Mouse (Mus musculus): ENCODE results near the gene Ubxn7. TPM values are rescaled to one million over a fixed set of nuclear protein-coding genes. Genes with fewer than 3 reads are reported as not detected.
"Not testable (repeated sequence)": the region's sequence is repeated elsewhere in the genome, so short reads cannot be mapped to it uniquely, and the experiment has no call there.

The Ubxn7 gene
- 25.7 and 28.5 TPM in 2 replicates for polyA plus RNA-seq (2016; fragmentation: Nextera tagmentation; extraction: Ambion mirVana)

DNA sequence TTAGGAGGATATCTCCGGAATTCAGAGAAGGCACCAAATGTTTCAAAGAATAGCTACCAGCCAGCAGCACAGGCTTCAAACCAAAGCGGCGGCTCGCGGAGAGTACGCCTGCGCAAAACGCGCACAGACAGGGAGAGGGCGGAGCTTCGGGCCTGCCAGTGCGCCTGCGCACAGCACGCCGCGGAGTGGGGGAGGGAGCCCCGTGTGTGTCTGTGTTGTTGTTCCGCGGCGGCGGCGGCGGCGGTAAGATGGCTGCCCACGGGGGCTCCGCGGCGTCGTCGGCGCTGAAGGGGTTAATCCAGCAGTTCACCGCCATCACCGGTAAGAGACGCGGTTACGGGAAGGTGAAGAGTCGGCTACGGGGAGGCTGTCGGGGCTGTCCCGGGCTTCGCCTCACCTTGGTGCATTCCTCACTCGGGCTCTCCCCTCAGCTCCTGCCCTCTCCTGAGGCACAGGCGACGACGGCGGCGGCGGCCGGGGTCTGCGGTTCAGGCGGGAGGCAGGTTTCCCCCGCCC is at the start of gene Ubxn7:
Gene Ubxn7 (plus strand): TSS at position 218 of the 516 bp plus-strand sequence.
- H3K36me3 ChIP-seq: no peaks in the 10 kb centered on the region
- H3K4me1 ChIP-seq: peaks cover 25% of the 10 kb centered on the region
- under 1% methylated on average over 52 of the region's 52 CpGs for WGBS
- peak within 1 kb of the TSS; percentile 99 for H3K27ac ChIP-seq (replicated peaks)
- H3K9me3 ChIP-seq (replicated peaks): no peaks in the 10 kb centered on the region
- H3K4me3 ChIP-seq: peak within 1 kb of the TSS; percentile 97
- no peaks in the 10 kb centered on the region for H3K27me3 ChIP-seq (ENCODE audit: low read depth, poor library complexity, severe bottlenecking)
- DNase-seq (ENCODE audit: low spot score): peak; percentile 99

DNA sequence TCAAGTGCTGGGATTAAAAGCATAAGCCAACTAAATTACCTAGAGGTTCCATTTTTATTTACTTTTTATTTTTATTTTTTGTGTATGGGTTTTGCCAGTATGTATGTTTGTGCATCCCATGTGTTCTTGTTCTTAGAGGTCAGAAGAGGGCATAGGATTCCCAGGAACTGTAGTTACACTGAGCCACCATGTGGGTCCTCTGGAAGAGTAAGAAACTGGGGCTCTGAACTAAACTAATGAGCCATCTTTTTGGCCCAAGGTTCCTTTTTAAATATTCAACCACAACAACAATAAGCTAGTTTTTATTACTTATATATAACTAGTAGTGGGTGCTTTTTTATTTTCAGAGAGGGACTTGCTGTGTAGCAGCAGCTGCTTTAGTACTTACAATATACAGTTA is 49.4 kb upstream of the Ubxn7 start:
- Histone ChIP-seq H3K9me3 (replicated peaks) (peaks cover 10% of the 10 kb centered on the region), H3K4me3 (no peak overlapping the region), H3K36me3 (peaks cover 86% of the 10 kb centered on the region), H3K27ac (replicated peaks) (no peak overlapping the region), H3K4me1 (peaks cover 28% of the 10 kb centered on the region), H3K27me3 (ENCODE audit: low read depth, poor library complexity, severe bottlenecking) (no peaks in the 10 kb centered on the region)
- DNase-seq (ENCODE audit: low spot score): no peak

DNA sequence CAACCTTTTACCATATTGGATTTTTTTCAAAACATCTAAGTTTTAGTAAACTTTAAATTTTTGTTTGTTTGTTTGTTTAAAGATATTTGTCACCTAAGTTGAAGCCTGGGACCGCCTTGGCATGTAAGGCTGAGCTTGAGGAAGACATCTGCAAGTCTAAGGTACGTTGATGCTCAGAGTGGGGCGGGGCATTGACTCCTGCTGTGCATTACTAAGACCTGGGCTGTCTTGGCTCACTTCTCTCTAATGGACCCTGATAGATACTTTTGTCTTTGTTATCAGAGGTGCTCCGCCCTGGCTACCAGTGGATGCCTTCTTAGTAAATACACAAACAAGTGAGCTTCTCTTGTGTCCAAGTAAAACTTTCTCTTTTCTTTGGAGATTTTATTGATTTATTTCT is 40.2 kb upstream of the Ubxn7 start:
- no peak overlapping the region for H3K27ac ChIP-seq (replicated peaks)
- no peaks in the 10 kb centered on the region for H3K4me1 ChIP-seq
- no peak overlapping the region for H3K4me3 ChIP-seq
- 96% methylated on average over 4 of the region's 4 CpGs for WGBS
- H3K9me3 ChIP-seq (replicated peaks): no peaks in the 10 kb centered on the region
- peaks cover 68% of the 10 kb centered on the region for H3K36me3 ChIP-seq
- no peak for DNase-seq (ENCODE audit: low spot score)
- no peaks in the 10 kb centered on the region for H3K27me3 ChIP-seq (ENCODE audit: low read depth, poor library complexity, severe bottlenecking)

DNA sequence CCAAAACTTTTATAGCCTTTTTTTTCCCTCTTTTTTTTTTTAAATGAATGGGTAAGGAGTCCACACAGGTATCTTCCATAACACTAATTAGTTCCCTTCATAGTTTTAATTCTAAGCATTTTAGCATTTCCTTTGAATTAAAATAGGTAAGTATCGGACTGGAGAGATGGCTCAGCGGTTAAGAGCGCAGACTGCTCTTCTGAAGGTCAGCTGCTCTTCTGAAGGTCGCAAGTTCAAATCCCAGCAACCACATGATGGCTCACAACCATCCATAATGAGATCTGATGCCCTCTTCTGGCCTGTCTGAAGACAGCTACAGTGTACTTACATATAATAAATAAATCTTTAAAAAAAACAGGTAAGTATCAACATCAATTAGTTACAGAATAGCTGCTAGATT is 32.4 kb upstream of the Ubxn7 start:
- not testable (repeated sequence) for H3K9me3 ChIP-seq (replicated peaks); H3K27me3 ChIP-seq (ENCODE audit: low read depth, poor library complexity, severe bottlenecking); DNase-seq (ENCODE audit: low spot score); H3K4me3 ChIP-seq; H3K4me1 ChIP-seq; H3K27ac ChIP-seq (replicated peaks)
- H3K36me3 ChIP-seq: peaks cover 64% of the 10 kb centered on the region
- WGBS: 96% methylated on average over 4 of the region's 4 CpGs

DNA sequence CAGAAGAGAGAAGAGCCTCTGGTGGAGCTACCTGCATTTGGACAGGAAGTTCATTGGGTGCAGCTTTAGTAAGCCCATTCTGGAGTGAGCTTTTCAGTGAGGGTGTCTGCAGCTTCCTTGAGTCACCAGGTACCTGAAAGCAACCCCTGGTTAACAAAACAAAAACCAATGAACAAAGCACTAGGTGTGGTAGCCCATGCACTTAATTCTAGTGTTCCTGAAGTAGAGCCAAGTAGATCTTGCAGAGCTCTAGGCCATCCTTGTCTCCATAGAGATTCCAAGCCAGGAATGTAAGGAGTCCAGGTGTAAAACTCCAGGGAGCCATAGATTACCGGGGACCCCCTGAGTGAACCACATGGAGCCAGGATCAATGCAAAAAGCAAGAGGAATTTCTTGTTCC is 29.0 kb upstream of the Ubxn7 start:
- no peak for DNase-seq (ENCODE audit: low spot score)
- Histone ChIP-seq H3K36me3 (peaks cover 38% of the 10 kb centered on the region), H3K27me3 (ENCODE audit: low read depth, poor library complexity, severe bottlenecking) (no peaks in the 10 kb centered on the region), H3K4me3 (no peak overlapping the region), H3K9me3 (replicated peaks) (no peaks in the 10 kb centered on the region), H3K27ac (replicated peaks) (no peak overlapping the region), H3K4me1 (no peaks in the 10 kb centered on the region)
- WGBS: 42% methylated on average over 1 of the region's 1 CpGs

DNA sequence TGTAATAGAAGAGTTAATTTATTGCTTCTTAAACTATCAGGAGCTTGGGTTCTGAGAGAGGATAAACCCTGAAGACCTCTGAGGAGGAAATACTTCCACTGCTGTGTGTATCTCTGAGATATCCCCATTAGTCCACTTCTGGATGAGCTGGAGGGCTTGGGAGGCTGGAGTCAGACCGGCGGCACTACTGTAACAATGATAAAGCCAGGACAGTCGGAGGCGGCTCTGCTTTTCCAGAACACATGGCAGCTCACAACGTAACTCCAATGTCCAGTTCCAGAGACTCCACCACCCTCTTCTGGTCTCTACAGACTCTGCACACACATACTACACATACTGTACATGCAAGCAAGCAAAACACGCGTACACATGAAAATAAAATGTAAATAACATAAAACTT is 28.2 kb upstream of the Ubxn7 start:
- H3K4me1 ChIP-seq: no peaks in the 10 kb centered on the region
- 91% methylated on average over 7 of the region's 7 CpGs for WGBS
- no peak overlapping the region for H3K4me3 ChIP-seq
- H3K27me3 ChIP-seq (ENCODE audit: low read depth, poor library complexity, severe bottlenecking): no peaks in the 10 kb centered on the region
- H3K9me3 ChIP-seq (replicated peaks): no peaks in the 10 kb centered on the region
- no peak overlapping the region for H3K27ac ChIP-seq (replicated peaks)
- no peak for DNase-seq (ENCODE audit: low spot score)
- peaks cover 30% of the 10 kb centered on the region for H3K36me3 ChIP-seq

DNA sequence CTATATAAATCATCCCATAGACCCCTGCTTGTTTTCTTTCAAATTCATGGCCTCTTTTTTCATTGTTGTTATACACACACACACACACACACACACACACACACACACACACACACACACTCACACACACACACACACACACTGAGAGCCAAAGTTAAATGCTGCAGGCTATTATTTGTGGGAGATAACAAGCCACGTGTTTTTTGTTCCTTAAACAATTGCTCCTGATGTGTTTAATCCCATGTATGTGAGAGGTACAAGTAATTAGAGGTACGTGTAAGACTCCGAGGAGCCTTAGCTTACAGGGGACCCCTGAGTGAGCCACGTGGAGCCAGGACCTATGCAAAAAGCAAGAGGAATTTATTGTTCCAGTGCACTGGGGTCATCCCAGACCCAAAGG is 20.1 kb upstream of the Ubxn7 start:
- no peak overlapping the region for H3K27ac ChIP-seq (replicated peaks)
- no peaks in the 10 kb centered on the region for H3K36me3 ChIP-seq
- no peak overlapping the region for H3K4me3 ChIP-seq
- WGBS: 87% methylated on average over 4 of the region's 4 CpGs
- no peak for DNase-seq (ENCODE audit: low spot score)
- H3K4me1 ChIP-seq: peaks cover 12% of the 10 kb centered on the region
- no peaks in the 10 kb centered on the region for H3K9me3 ChIP-seq (replicated peaks)
- no peaks in the 10 kb centered on the region for H3K27me3 ChIP-seq (ENCODE audit: low read depth, poor library complexity, severe bottlenecking)

DNA sequence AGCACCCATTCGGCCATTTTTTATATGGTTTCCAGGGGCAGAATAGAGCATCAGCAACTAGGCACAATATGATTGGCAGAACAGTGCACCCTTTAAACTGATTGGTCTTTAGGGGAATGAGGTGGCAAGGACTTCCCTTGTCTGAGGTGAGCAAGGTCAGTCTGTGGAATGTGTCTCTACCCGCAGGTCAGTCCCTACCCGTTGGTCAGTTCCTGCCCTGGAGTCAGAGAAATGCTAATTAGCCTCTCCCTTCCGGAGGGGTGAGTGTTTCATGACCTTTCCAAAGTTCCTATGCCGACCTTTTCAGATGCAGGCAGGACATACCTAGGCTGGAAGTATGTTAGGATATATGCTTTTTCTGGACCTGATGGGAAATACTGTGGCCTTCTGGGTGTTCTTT is 19.7 kb upstream of the Ubxn7 start:
- no peak overlapping the region for H3K4me3 ChIP-seq
- WGBS: 59% methylated on average over 5 of the region's 5 CpGs
- peaks cover 12% of the 10 kb centered on the region for H3K4me1 ChIP-seq
- no peaks in the 10 kb centered on the region for H3K27me3 ChIP-seq (ENCODE audit: low read depth, poor library complexity, severe bottlenecking)
- no peaks in the 10 kb centered on the region for H3K36me3 ChIP-seq
- H3K27ac ChIP-seq (replicated peaks): no peak overlapping the region
- DNase-seq (ENCODE audit: low spot score): no peak
- H3K9me3 ChIP-seq (replicated peaks): no peaks in the 10 kb centered on the region

DNA sequence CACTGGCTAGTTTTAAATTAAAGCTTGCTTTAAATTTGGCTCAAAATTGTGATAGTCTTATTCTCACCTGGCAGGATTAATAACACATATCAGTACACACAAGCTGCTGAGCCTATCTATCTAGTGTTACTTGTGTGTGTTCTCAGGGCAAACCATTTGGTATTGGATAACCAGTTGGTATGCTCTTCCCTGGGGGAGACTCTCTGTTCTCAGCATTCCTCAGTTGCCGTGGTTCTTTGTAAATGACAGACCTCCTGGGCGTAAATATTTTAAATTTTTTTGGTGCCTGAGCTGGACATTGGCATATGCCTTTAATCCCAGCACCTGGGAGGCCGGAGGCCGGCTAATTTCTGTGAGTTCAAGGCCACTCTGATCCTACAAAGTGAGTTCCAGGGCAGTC is 19.2 kb upstream of the Ubxn7 start:
- Histone ChIP-seq H3K9me3 (replicated peaks) (no peaks in the 10 kb centered on the region), H3K4me3 (no peak overlapping the region), H3K27me3 (ENCODE audit: low read depth, poor library complexity, severe bottlenecking) (no peaks in the 10 kb centered on the region), H3K36me3 (no peaks in the 10 kb centered on the region), H3K4me1 (peaks cover 12% of the 10 kb centered on the region), H3K27ac (replicated peaks) (no peak overlapping the region)
- DNase-seq (ENCODE audit: low spot score): no peak
- WGBS: 72% methylated on average over 4 of the region's 4 CpGs

DNA sequence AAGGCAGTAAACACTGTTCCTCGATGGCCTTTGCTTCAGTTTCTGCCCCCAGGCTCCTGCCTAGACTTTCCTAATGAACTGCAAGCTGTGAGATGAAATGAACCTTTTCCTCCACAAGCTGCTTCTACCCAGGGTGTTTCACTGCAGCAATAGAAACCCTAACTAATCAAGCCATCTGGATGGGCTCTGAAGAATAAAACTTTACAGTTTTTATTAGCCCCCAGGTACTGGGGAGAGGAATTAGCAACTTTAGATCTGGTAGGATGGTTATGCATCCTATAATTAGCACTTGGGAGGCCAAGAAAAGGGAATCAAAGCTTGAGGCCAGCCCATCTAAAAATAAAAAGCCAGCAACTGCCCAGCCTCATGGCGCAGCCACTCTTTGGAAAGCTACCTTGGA is 15.5 kb upstream of the Ubxn7 start:
- Histone ChIP-seq H3K27ac (replicated peaks) (no peak overlapping the region), H3K4me3 (no peak overlapping the region), H3K9me3 (replicated peaks) (no peaks in the 10 kb centered on the region), H3K36me3 (no peaks in the 10 kb centered on the region), H3K4me1 (peaks cover 12% of the 10 kb centered on the region), H3K27me3 (ENCODE audit: low read depth, poor library complexity, severe bottlenecking) (no peaks in the 10 kb centered on the region)
- no peak for DNase-seq (ENCODE audit: low spot score)
- WGBS: 91% methylated on average over 2 of the region's 2 CpGs

DNA sequence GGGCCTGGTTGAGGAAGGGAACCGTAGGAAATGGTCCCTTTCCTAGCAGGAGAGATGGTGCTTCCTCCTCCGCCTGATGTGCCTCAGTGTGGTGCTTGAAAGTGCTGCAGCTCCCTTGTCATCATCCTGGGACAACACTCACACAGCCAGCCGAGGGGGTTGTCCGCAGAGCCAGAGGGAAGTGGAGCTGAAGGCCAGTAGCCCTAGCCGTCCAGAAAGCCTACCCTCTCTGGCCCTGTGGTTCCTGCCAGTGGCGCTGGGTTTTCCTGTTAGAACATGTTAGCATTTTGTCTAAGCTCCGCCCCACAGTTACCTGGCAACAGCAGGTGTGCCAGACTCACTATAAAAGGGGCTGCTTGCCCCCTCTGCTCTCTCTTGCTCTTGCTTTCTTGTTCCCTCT is 8.1 kb upstream of the Ubxn7 start:
- 34% methylated on average over 7 of the region's 7 CpGs for WGBS
- no peaks in the 10 kb centered on the region for H3K36me3 ChIP-seq
- H3K27me3 ChIP-seq (ENCODE audit: low read depth, poor library complexity, severe bottlenecking): no peaks in the 10 kb centered on the region
- H3K27ac ChIP-seq (replicated peaks): no peak overlapping the region
- no peaks in the 10 kb centered on the region for H3K9me3 ChIP-seq (replicated peaks)
- H3K4me1 ChIP-seq: no peaks in the 10 kb centered on the region
- no peak for DNase-seq (ENCODE audit: low spot score)
- H3K4me3 ChIP-seq: no peak overlapping the region

DNA sequence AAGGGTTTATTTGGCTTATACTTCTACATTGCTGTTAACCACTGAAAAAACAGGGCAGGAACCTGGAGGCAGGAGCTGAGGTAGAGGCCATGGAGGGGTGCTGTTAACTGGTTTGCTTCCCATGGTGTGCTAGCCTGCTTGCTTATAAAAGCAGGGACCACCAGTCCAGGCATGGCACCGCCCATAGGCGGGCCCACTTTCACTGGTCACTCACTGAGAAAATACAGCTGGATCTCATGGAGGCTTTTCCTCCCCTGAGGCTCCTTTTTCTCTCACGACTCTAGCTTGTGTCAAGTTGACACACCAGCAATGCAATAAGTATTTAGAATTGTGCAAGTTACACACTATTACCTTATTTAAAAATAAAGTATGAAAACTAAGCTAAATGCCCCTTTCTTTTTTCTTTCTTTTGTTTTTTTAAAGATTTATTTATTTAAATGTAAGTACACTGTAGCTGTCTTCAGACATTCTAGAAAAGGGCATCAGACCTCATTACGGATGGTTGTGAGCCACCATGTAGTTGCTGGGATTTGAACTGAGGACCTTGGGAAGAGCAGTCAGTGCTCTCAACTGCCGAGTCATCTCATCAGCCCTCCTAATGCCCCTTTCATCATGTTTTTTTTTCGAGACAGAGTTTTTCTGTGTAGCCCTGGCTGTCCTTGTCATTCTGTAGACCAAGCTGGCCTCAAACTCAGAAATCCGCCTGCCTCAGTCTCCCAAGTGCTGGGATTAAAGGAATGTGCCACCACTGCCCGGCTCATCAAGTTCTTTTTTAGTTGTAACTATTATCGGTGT is 984 bp upstream of the Ubxn7 start:
- DNase-seq (ENCODE audit: low spot score): no peak
- no peaks in the 10 kb centered on the region for H3K36me3 ChIP-seq
- no peaks in the 10 kb centered on the region for H3K9me3 ChIP-seq (replicated peaks)
- 67% methylated on average over 9 of the region's 9 CpGs for WGBS
- H3K27ac ChIP-seq (replicated peaks): peak overlapping the region; percentile 99
- peaks cover 23% of the 10 kb centered on the region for H3K4me1 ChIP-seq
- peak overlapping the region; percentile 97 for H3K4me3 ChIP-seq
- no peaks in the 10 kb centered on the region for H3K27me3 ChIP-seq (ENCODE audit: low read depth, poor library complexity, severe bottlenecking)

DNA sequence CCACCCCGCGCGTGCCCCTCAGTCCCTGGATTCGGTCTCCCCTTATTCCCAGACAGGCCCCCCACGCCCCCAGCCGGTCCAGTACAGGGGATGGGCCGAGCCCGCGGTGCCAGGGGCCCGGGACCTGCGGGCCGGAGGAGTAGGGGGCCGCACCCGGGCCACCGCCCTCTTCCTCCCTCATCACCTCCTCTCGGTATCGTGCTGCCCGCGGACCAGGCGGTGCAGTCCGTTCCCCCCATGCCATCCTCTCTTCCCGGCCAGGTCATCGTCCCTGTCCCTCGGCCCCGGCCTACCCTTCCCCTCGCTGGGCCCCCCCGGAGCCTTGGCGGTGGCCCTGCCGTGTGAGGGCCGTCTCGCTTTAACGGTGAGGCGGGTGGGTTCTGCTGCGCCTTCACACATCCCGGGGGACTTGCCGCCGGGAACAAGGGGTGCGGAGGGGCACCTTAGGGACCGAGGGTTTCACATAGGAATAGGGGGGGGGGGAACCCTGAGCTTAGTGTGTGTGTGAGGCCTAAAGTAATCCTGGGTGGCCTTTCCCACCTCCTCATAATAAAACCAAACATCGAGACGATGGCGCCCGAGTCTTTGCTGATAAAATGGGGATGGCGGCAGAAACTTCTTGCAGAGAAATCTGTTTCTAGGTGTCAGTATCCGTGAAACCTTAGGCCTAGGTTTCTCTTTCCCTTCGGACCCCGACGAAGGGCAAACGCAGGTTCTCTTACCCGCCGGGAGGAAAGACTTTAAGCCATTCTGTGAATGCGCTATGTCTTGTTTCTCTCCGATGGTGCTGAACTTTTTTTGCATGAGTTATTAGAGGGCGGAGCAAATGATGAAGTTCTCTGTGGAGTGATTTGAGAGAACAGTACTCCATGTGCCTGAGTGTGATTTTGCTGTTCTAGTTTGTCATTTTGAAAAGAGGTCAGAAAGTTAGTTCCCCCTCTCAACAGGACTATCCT is 777 bp downstream of the Ubxn7 start:
- no peaks in the 10 kb centered on the region for H3K9me3 ChIP-seq (replicated peaks)
- peak overlapping the region; percentile 99 for H3K27ac ChIP-seq (replicated peaks)
- WGBS: under 1% methylated on average over 54 of the region's 54 CpGs
- H3K4me3 ChIP-seq: peak overlapping the region; percentile 97
- no peaks in the 10 kb centered on the region for H3K36me3 ChIP-seq
- no peaks in the 10 kb centered on the region for H3K27me3 ChIP-seq (ENCODE audit: low read depth, poor library complexity, severe bottlenecking)
- no peak for DNase-seq (ENCODE audit: low spot score)
- peaks cover 25% of the 10 kb centered on the region for H3K4me1 ChIP-seq
